Mouse (Mus musculus) kidney, adult 2 months (tissue): ENCODE results near the gene Gm28230.

Source experiments
- CTCF ChIP-seq: fragments of 200-500 bp; conservative IDR thresholded peaks from 2 replicates; pipeline ENCODE4 v1.5.1; 2011; ENCODE audit warnings: low read depth, mild to moderate bottlenecking, control low read depth, low read length, moderate library complexity, mixed read lengths; ENCODE audit not compliant: insufficient read depth, insufficient read length
- POLR2A ChIP-seq: fragments of 200-500 bp; IDR thresholded peaks from one replicate; pipeline ENCODE4 v1.6.1; 2011; ENCODE audit warnings: low read depth, low read length, control low read depth

GRCm38 (mm10) chr2:74741979-74742277, 15.4 kb downstream of the Gm28230 start:
- TF ChIP-seq CTCF: no peak
- TF ChIP-seq POLR2A: no peak
